27 mouse cellular contexts compared by ENCODE assay signal in the genomic region with DNA sequence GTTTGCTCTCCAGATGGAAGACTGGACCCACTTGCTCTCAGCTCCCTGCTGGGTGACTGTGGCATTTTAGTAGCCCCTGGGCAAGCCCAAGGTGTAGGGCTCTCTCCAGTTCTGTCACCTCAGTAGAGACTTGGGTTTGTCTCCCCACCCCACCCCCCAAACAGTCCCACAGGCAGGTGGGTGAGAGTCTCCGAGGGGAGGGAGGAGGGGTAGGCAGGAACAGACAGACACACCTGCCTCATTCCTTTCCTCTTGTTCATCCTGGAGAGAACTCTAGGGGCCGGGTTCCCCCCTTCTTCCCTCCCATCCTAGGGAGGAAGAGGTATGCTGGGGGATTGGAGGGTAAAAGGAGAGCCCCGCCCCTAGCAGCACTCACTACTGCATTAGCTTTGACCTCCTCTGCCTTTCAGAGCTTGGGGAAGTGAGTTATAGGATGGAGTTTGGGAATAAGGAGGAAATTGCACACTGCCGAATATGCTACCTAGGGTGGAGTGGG. TPM values are rescaled to one million over a fixed set of nuclear protein-coding genes. Genes with fewer than 3 reads are reported as not detected.
"Had no signal": no experiment of that assay in that cellular context is flagged by ENCODE, and none has a peak within 500 bp of the region (broad histone marks: within the 10 kb centered on the region; RNA-seq: fewer than 3 reads in every experiment).

No protein-coding gene starts in this region.

- H3K36me3 ChIP-seq: kidney, embryonic 15.5 days; limb, embryonic 12.5 days; liver, embryonic 13.5 days; neural tube, embryonic 12.5 days; neural tube, embryonic 15.5 days had no signal

- H3K27ac ChIP-seq: kidney, embryonic 15.5 days; limb, embryonic 12.5 days; liver, embryonic 13.5 days; neural tube, embryonic 12.5 days; neural tube, embryonic 15.5 days had no signal

- DNase-seq: kidney, adult 8-10 months; kidney, postnatal 10 days; kidney, postnatal 36 days; layer of hippocampus, postnatal 36 days; liver, embryonic 13.5 days; lung, adult 2 months; lung, postnatal 14 days; lung, postnatal 4 days; midbrain, embryonic 14.5 days; right cerebral cortex, adult 18-20 months; right cerebral cortex, postnatal 14 days; right cerebral cortex, postnatal 4 days; thymus, adult 18-20 months; thymus, postnatal 36 days had no signal

- H3K4me2 ChIP-seq: liver, embryonic 13.5 days had no signal

- H3K9ac ChIP-seq: kidney, embryonic 15.5 days; limb, embryonic 12.5 days; liver, embryonic 13.5 days; neural tube, embryonic 12.5 days; neural tube, embryonic 15.5 days had no signal

- H3K4me3 ChIP-seq: left cerebral cortex, adult 2 months; liver, embryonic 13.5 days; neural tube, embryonic 12.5 days had no signal

- H3K9me3 ChIP-seq: kidney, embryonic 15.5 days; limb, embryonic 12.5 days; liver, embryonic 13.5 days; neural tube, embryonic 12.5 days; neural tube, embryonic 15.5 days had no signal

RNA-seq across cellular contexts. Expression of gene Wnt10a, which starts 14.1 kb away (rescaled TPM):
- total RNA-seq: liver, adult 2 months; megakaryocyte progenitor cell, adult 5-6 weeks; megakaryocyte-erythroid progenitor cell, adult 5-6 weeks had no signal
- polyA plus RNA-seq: liver, adult 2 months; liver, embryonic 13.5 days; liver, embryonic 16.5 days had no signal

RNA-seq across cellular contexts. Expression of gene Wnt6, which starts 33.7 kb away (rescaled TPM):
- total RNA-seq: liver, adult 2 months; megakaryocyte-erythroid progenitor cell, adult 5-6 weeks had no signal

RNA-seq across cellular contexts. Expression of gene Cdk5r2, which starts 49.3 kb away (rescaled TPM):
- total RNA-seq: liver, adult 2 months; megakaryocyte progenitor cell, adult 5-6 weeks; megakaryocyte-erythroid progenitor cell, adult 5-6 weeks had no signal
- polyA plus RNA-seq: limb, embryonic 12.5 days; liver, adult 2 months; liver, embryonic 13.5 days; liver, embryonic 16.5 days; lung, embryonic 16.5 days had no signal

RNA-seq across cellular contexts. Expression of gene Prkag3, which starts 56.4 kb away (rescaled TPM):
- total RNA-seq: layer of hippocampus, postnatal 10 days; layer of hippocampus, postnatal 36 days; left cerebral cortex, adult 2 months; left cerebral cortex, postnatal 10 days; megakaryocyte progenitor cell, adult 5-6 weeks; megakaryocyte-erythroid progenitor cell, adult 5-6 weeks had no signal
- polyA plus RNA-seq: liver, adult 2 months; midbrain, embryonic 11.5 days; midbrain, embryonic 14.5 days had no signal
